Mouse (Mus musculus): ENCODE results near the gene Chn2. TPM values are rescaled to one million over a fixed set of nuclear protein-coding genes. Genes with fewer than 3 reads are reported as not detected.

The Chn2 gene
- total RNA-seq, 2 experiments from 2014 or later = 3.0 to 4.3 TPM

GRCm38 (mm10) chr6:54040448-54040844, 1.1 kb downstream of the Chn2 start:
- intact Hi-C loops (cut with DNase I) = no loop called here
- no peak for DNase-seq (ENCODE audit: low spot score)

GRCm38 (mm10) chr6:54041386-54042043, 2.2 kb downstream of the Chn2 start:
- intact Hi-C loops (cut with DNase I) = no loop called here
- DNase-seq (ENCODE audit: low spot score) = no peak

- intact Hi-C loops (cut with DNase I) = no loop called here
- no peak for DNase-seq (ENCODE audit: low spot score)
These were observed 2.8 kb downstream of the Chn2 start for GRCm38 (mm10) chr6:54042142-54042541.

- intact Hi-C loops (cut with DNase I) = no loop called here
- no peak for DNase-seq (ENCODE audit: low spot score)
These were observed 4.2 kb downstream of the Chn2 start for GRCm38 (mm10) chr6:54043536-54043935.

GRCm38 (mm10) chr6:54045748-54046721, 6.7 kb downstream of the Chn2 start:
- intact Hi-C loops (cut with DNase I) = no loop called here
- DNase-seq (ENCODE audit: low spot score) = no peak

GRCm38 (mm10) chr6:54046884-54047747, 7.8 kb downstream of the Chn2 start:
- intact Hi-C loops (cut with DNase I) = no loop called here
- DNase-seq (ENCODE audit: low spot score) = no peak

- no peak for DNase-seq (ENCODE audit: low spot score)
- intact Hi-C loops (cut with DNase I) = no loop called here
These were observed 9.4 kb downstream of the Chn2 start for GRCm38 (mm10) chr6:54048768-54049167.

GRCm38 (mm10) chr6:54051173-54051572, 11.8 kb downstream of the Chn2 start:
- DNase-seq (ENCODE audit: low spot score) = no peak
- intact Hi-C loops (cut with DNase I) = no loop called here

- intact Hi-C loops (cut with DNase I) = no loop called here
- DNase-seq (ENCODE audit: low spot score) = no peak
These were observed 12.8 kb downstream of the Chn2 start for GRCm38 (mm10) chr6:54052124-54052523.

GRCm38 (mm10) chr6:54052666-54053065, 13.3 kb downstream of the Chn2 start:
- DNase-seq (ENCODE audit: low spot score) = no peak
- intact Hi-C loops (cut with DNase I) = no loop called here

GRCm38 (mm10) chr6:54053316-54053715, 14.0 kb downstream of the Chn2 start:
- no peak for DNase-seq (ENCODE audit: low spot score)
- intact Hi-C loops (cut with DNase I) = no loop called here

- intact Hi-C loops (cut with DNase I) = no loop called here
- no peak for DNase-seq (ENCODE audit: low spot score)
These were observed 16.0 kb downstream of the Chn2 start for GRCm38 (mm10) chr6:54055387-54055786.

GRCm38 (mm10) chr6:54056548-54057532, 17.5 kb downstream of the Chn2 start:
- intact Hi-C loops (cut with DNase I) = no loop called here
- DNase-seq (ENCODE audit: low spot score) = no peak

- intact Hi-C loops (cut with DNase I) = no loop called here
- no peak for DNase-seq (ENCODE audit: low spot score)
These were observed 18.3 kb downstream of the Chn2 start for GRCm38 (mm10) chr6:54057661-54058060.

GRCm38 (mm10) chr6:54058837-54059236, 19.5 kb downstream of the Chn2 start:
- intact Hi-C loops (cut with DNase I) = no loop called here
- DNase-seq (ENCODE audit: low spot score) = no peak

- no peak for DNase-seq (ENCODE audit: low spot score)
- intact Hi-C loops (cut with DNase I) = no loop called here
These were observed 20.9 kb downstream of the Chn2 start for GRCm38 (mm10) chr6:54060258-54060657.

GRCm38 (mm10) chr6:54061375-54061774, 22.0 kb downstream of the Chn2 start:
- intact Hi-C loops (cut with DNase I) = no loop called here
- no peak for DNase-seq (ENCODE audit: low spot score)

- no peak for DNase-seq (ENCODE audit: low spot score)
- intact Hi-C loops (cut with DNase I) = no loop called here
These were observed 24.5 kb downstream of the Chn2 start for GRCm38 (mm10) chr6:54063878-54064277.

GRCm38 (mm10) chr6:54067380-54067779, 28.0 kb downstream of the Chn2 start:
- DNase-seq (ENCODE audit: low spot score) = no peak

More at GRCm38 (mm10) chr6:54067380-54067779, 28.0 kb downstream of the Chn2 start:
- intact Hi-C loops (cut with DNase I) = no loop called here

All from heart, postnatal 25 days (tissue).